Mouse (Mus musculus) myocyte (in vitro differentiated cells): ENCODE results near the gene Ipo11. TPM values are rescaled to one million over a fixed set of nuclear protein-coding genes. Genes with fewer than 3 reads are reported as not detected.

Source experiments
- H3K27me3 ChIP-seq: one replicate; pipeline ENCODE4 v1.6.1; 2011; ENCODE audit not compliant: control insufficient read depth, insufficient read depth, insufficient read length
- H3K36me3 ChIP-seq: one replicate; pipeline ENCODE4 v1.6.1; 2011; ENCODE audit not compliant: control insufficient read depth, insufficient read depth
- H3K4me2 ChIP-seq: one replicate; pipeline ENCODE4 v1.6.1; 2011; ENCODE audit warnings: low read depth, control low read depth
- H3K4me3 ChIP-seq: one replicate; pipeline ENCODE4 v1.5.1; 2011; ENCODE audit warnings: mild to moderate bottlenecking, control low read depth, moderate library complexity
- H3K79me2 ChIP-seq: one replicate; pipeline ENCODE4 v1.6.1; 2011; ENCODE audit not compliant: control insufficient read depth, insufficient read depth
- H3ac ChIP-seq: one replicate; pipeline ENCODE4 v1.6.1; 2011; ENCODE audit not compliant: control insufficient read depth, insufficient read length
- CEBPB ChIP-seq: IDR thresholded peaks from 2 replicates; pipeline ENCODE4 v1.6.1; 2011; ENCODE audit warnings: mild to moderate bottlenecking, moderate library complexity; ENCODE audit not compliant: poor library complexity, insufficient read depth, severe bottlenecking
- E2F4 ChIP-seq: IDR thresholded peaks from one replicate; pipeline ENCODE4 v1.6.1; 2011; ENCODE audit warnings: mild to moderate bottlenecking, control low read depth, moderate library complexity; ENCODE audit not compliant: insufficient read depth
- MAX ChIP-seq: IDR thresholded peaks from one replicate; pipeline ENCODE4 v1.6.1; 2011; ENCODE audit warnings: low read depth, mild to moderate bottlenecking, control low read depth
- MYOD1 ChIP-seq, 3 experiments: IDR thresholded peaks; one replicate each; pipeline ENCODE4 v1.6.1; 2011; ENCODE audit warnings: control low read depth in 2 of 3, low read depth in 2 of 3, mild to moderate bottlenecking in 2 of 3, moderate library complexity in 1 of 3; ENCODE audit not compliant: insufficient read length in 2 of 3, control insufficient read depth in 1 of 3
- MYOG ChIP-seq, 3 experiments: IDR thresholded peaks; one replicate each; pipeline ENCODE4 v1.6.1; 2011; ENCODE audit warnings: control low read depth in 2 of 3, low read depth in 2 of 3, mild to moderate bottlenecking in 2 of 3; ENCODE audit not compliant: insufficient read length in 2 of 3, control insufficient read depth in 1 of 3, insufficient read depth in 1 of 3
- POLR2A ChIP-seq: IDR thresholded peaks from one replicate; pipeline ENCODE4 v1.6.1; 2011; ENCODE audit warnings: low read depth, mild to moderate bottlenecking, control low read depth, moderate library complexity; ENCODE audit not compliant: insufficient read length
- POLR2AphosphoS2 ChIP-seq: IDR thresholded peaks from one replicate; pipeline ENCODE4 v1.6.1; 2011; ENCODE audit warnings: low read depth, control low read depth; ENCODE audit not compliant: insufficient read length
- REST ChIP-seq: IDR thresholded peaks from one replicate; pipeline ENCODE4 v1.6.1; 2011; ENCODE audit warnings: mild to moderate bottlenecking, control low read depth, moderate library complexity; ENCODE audit not compliant: insufficient read depth, insufficient read length
- SRF ChIP-seq: IDR thresholded peaks from one replicate; pipeline ENCODE4 v1.6.1; 2011; ENCODE audit warnings: low read depth; ENCODE audit not compliant: control insufficient read depth, insufficient read length
- TCF12 ChIP-seq: IDR thresholded peaks from one replicate; pipeline ENCODE4 v1.6.1; 2011; ENCODE audit warnings: mild to moderate bottlenecking, control low read depth; ENCODE audit not compliant: poor library complexity, insufficient read depth, severe bottlenecking
- TCF3 ChIP-seq: IDR thresholded peaks from one replicate; pipeline ENCODE4 v1.6.1; 2011; ENCODE audit warnings: low read depth, control low read depth; ENCODE audit not compliant: insufficient read length
- USF1 ChIP-seq: IDR thresholded peaks from one replicate; pipeline ENCODE4 v1.6.1; 2011; ENCODE audit warnings: low read depth, mild to moderate bottlenecking, control low read depth, moderate library complexity
- polyA plus RNA-seq: library from polyadenylated mRNA; unstranded; fragments of >200 nt; fragmentation: generic; extraction: Trizol; gene quantifications from one replicate; pipeline ENCODE4 v1.2.1, GENCODE M21; 2012; ENCODE audit warnings: missing spikeins

Ipo11 gene
- polyA plus RNA-seq, 1 experiment, result 10.4 TPM

GRCm38 (mm10) chr13:106823121-106823874 lies 113.5 kb downstream of the Ipo11 start:
- Histone ChIP-seq H3ac (no peak overlapping the region), H3K27me3 (no peaks in the 10 kb centered on the region), H3K4me2 (no peak overlapping the region), H3K36me3 (peaks cover 9% of the 10 kb centered on the region), H3K79me2 (no peaks in the 10 kb centered on the region), H3K4me3 (no peak overlapping the region)
- TF ChIP-seq CEBPB (no peak), E2F4 (no peak), USF1 (no peak), MYOG (IDR thresholded peaks at IDR 0.05; ENCODE audit: control insufficient read depth in 1 of 3, insufficient read depth in 1 of 3, insufficient read length in 2 of 3, low read depth in 2 of 3) (no peak), POLR2AphosphoS2 (no peak), TCF3 (no peak), POLR2A (no peak), REST (no peak), MAX (no peak), SRF (no peak), TCF12 (no peak), MYOD1 (IDR thresholded peaks at IDR 0.05; ENCODE audit: control insufficient read depth in 1 of 3, insufficient read length in 2 of 3, low read depth in 2 of 3) (no peak)

GRCm38 (mm10) chr13:106820149-106820548 lies 116.6 kb downstream of the Ipo11 start:
- Histone ChIP-seq H3ac (no peak overlapping the region), H3K4me3 (no peak overlapping the region), H3K27me3 (no peaks in the 10 kb centered on the region), H3K79me2 (no peaks in the 10 kb centered on the region), H3K36me3 (peaks cover 12% of the 10 kb centered on the region), H3K4me2 (no peak overlapping the region)
- TF ChIP-seq MAX, result no peak
- no peak for TF ChIP-seq REST
- TF ChIP-seq CEBPB, result no peak
- TF ChIP-seq USF1, result no peak
- TF ChIP-seq MYOD1 (IDR thresholded peaks at IDR 0.05; ENCODE audit: control insufficient read depth in 1 of 3, insufficient read length in 2 of 3, low read depth in 2 of 3), result no peak

GRCm38 (mm10) chr13:106819749-106820148 lies 117.0 kb downstream of the Ipo11 start:
- Histone ChIP-seq H3K4me3 (no peak overlapping the region), H3K27me3 (no peaks in the 10 kb centered on the region), H3K36me3 (peaks cover 12% of the 10 kb centered on the region), H3K4me2 (no peak overlapping the region), H3K79me2 (no peaks in the 10 kb centered on the region), H3ac (no peak overlapping the region)
- TF ChIP-seq USF1, result no peak
- TF ChIP-seq TCF12, result no peak
- TF ChIP-seq REST, result no peak
- TF ChIP-seq MYOG (IDR thresholded peaks at IDR 0.05; ENCODE audit: control insufficient read depth in 1 of 3, insufficient read depth in 1 of 3, insufficient read length in 2 of 3, low read depth in 2 of 3), result no peak
- no peak for TF ChIP-seq MAX
- TF ChIP-seq POLR2AphosphoS2, result no peak
- no peak for TF ChIP-seq POLR2A
- no peak for TF ChIP-seq TCF3

- Histone ChIP-seq H3K27me3 (no peaks in the 10 kb centered on the region), H3K79me2 (no peaks in the 10 kb centered on the region), H3ac (no peak overlapping the region), H3K36me3 (peaks cover 14% of the 10 kb centered on the region), H3K4me2 (no peak overlapping the region), H3K4me3 (no peak overlapping the region)
- TF ChIP-seq SRF, result no peak
- TF ChIP-seq CEBPB, result no peak
- no peak for TF ChIP-seq REST
- no peak for TF ChIP-seq MYOG (IDR thresholded peaks at IDR 0.05; ENCODE audit: control insufficient read depth in 1 of 3, insufficient read depth in 1 of 3, insufficient read length in 2 of 3, low read depth in 2 of 3)
- no peak for TF ChIP-seq USF1
- TF ChIP-seq TCF3, result no peak
- no peak for TF ChIP-seq MYOD1 (IDR thresholded peaks at IDR 0.05; ENCODE audit: control insufficient read depth in 1 of 3, insufficient read length in 2 of 3, low read depth in 2 of 3)
- TF ChIP-seq MAX, result no peak
- no peak for TF ChIP-seq TCF12
- no peak for TF ChIP-seq POLR2A
- TF ChIP-seq E2F4, result no peak
- TF ChIP-seq POLR2AphosphoS2, result no peak
Observed at GRCm38 (mm10) chr13:106817066-106817465, 119.7 kb downstream of the Ipo11 start.

- Histone ChIP-seq H3K27me3 (no peaks in the 10 kb centered on the region), H3ac (no peak overlapping the region), H3K4me3 (no peak overlapping the region), H3K4me2 (no peak overlapping the region), H3K79me2 (no peaks in the 10 kb centered on the region), H3K36me3 (peaks cover 15% of the 10 kb centered on the region)
- no peak for TF ChIP-seq CEBPB
- no peak for TF ChIP-seq E2F4
- no peak for TF ChIP-seq USF1
- TF ChIP-seq POLR2A, result no peak
- no peak for TF ChIP-seq SRF
- TF ChIP-seq MYOD1 (IDR thresholded peaks at IDR 0.05; ENCODE audit: control insufficient read depth in 1 of 3, insufficient read length in 2 of 3, low read depth in 2 of 3), result no peak
Observed at GRCm38 (mm10) chr13:106813519-106813918, 123.2 kb downstream of the Ipo11 start.
